Mouse (Mus musculus): ENCODE data around the gene Swap70.

DNA sequence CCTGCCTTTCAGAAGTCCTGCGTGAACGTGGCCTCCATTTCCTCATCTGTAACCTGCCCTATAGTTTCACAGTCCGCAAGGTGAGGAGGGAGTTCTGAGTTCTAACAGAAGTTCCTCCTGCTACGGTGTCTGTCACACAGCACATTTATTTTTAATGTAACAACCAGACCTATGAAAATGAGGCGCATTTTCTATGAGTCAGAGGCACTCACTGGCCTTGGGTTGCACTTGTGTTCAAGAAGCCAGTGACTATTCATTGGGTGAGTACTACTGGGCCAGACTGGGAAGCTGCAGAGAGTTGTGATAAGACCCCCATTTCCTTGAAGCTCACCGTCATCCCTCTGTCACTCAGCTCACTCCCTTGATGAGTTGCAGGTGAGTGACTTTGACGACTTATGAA, 24.3 kb upstream of the Swap70 start:
- no peak for TF ChIP-seq CTCF (IDR thresholded peaks at IDR 0.05; ENCODE audit: insufficient read depth, low read length)
- no peak for TF ChIP-seq POLR2A (IDR thresholded peaks at IDR 0.05; ENCODE audit: borderline replicate concordance, extremely low read depth, low read depth, low read length)
